8 mouse cellular contexts compared by ENCODE assay signal in the genomic region with DNA sequence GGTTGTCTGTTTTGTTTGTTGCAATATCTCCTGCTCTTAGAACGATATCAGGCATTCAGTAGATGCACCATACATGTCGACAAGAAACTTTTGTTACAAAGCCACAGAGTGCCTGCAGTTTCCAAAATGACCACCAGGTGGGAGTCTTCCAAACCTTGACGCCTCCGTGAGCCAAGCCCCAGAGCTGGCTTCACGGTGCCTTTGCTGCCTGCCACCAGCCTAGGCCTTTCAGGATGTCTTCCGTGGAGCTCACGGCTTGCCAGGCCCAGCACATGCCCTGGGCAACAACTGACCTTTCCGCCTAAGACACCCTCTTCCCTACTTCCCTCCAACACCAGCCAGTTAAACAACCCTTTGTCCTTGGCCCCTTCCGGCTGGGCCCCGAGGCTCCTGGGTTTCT. TPM values are rescaled to one million over a fixed set of nuclear protein-coding genes. Genes with fewer than 3 reads are reported as not detected.
A peak's percentile ranks its signal among the peaks of the same experiment; 100 is the strongest.
DNase-seq lines count a peak whose midpoint lies in the region; ATAC-seq and TF ChIP-seq lines count a peak whose summit lies in the region.

No protein-coding gene starts in this region.

- no peak overlapping the region; the same call in 1 of the 2 replicates for H3K27ac ChIP-seq in left cerebral cortex, adult 2 months

- no peak overlapping the region for H3K4me3 ChIP-seq in left cerebral cortex, adult 2 months

- ATAC-seq in common myeloid progenitor, adult 5-6 weeks (replicated peaks; ENCODE audit: low read depth, poor library complexity, severe bottlenecking) = peak; percentile 67
- ATAC-seq in megakaryocyte, adult 5-6 weeks (ENCODE audit: poor library complexity, severe bottlenecking) = peak; percentile 71

- intact Hi-C loops in left cerebral cortex, adult 2 months (cut with DNase I) = loop anchor here (1.0 to 2.0 kb wide), 3 partner anchors 12 to 42 kb away; no protein-coding TSS in a partner anchor

- peak; percentile 89 for DNase-seq in adipocyte (ENCODE audit: low spot score)
- peak; percentile 85 for DNase-seq in gastrocnemius, postnatal 10 days
- peak; percentile 97 for DNase-seq in induced T-regulatory cell, adult 2 months (ENCODE audit: low read depth)
- peak; percentile 84 to 86 for DNase-seq in left cerebral cortex, adult 2 months (ENCODE audit: extremely low spot score in 1 of 2, low spot score in 2 of 2)
- peak; percentile 78 for DNase-seq in right cerebral cortex, adult 18-20 months
- DNase-seq in urinary bladder, postnatal 14 days (ENCODE audit: low spot score) = peak; percentile 90

- TF ChIP-seq CTCF in left cerebral cortex, adult 2 months (IDR thresholded peaks at IDR 0.05) = peak; percentile 95

RNA-seq across cellular contexts. Expression of gene Kcnn4, which starts 5.2 kb away (rescaled TPM):
- 70.8 and 84.9 TPM in 2 replicates for total RNA-seq in common myeloid progenitor, adult 5-6 weeks (2017)
- 1 to 10 TPM in 1 of 2 experiments, under 1 TPM in 1; 0.14 to 1.8 TPM for total RNA-seq in gastrocnemius, postnatal 10 days (2021)
- total RNA-seq in left cerebral cortex, adult 2 months (2021) = under 1 TPM; 0.19 to 0.45 TPM
- total RNA-seq in megakaryocyte, adult 5-6 weeks (2015) = 5.9 and 7.6 TPM in 2 replicates
- total RNA-seq in megakaryocyte, adult 5-6 weeks (2017) = 14.2 and 17.0 TPM in 2 replicates

RNA-seq across cellular contexts. Expression of gene Lypd5, which starts 15.8 kb away (rescaled TPM):
- not detected in 2 replicates for total RNA-seq in common myeloid progenitor, adult 5-6 weeks (2017)
- total RNA-seq in gastrocnemius, postnatal 10 days (2021) = not detected
- total RNA-seq in left cerebral cortex, adult 2 months (2021) = not detected
- total RNA-seq in megakaryocyte, adult 5-6 weeks (2015) = not detected in 2 replicates
- not detected in 2 replicates for total RNA-seq in megakaryocyte, adult 5-6 weeks (2017)

RNA-seq across cellular contexts. Expression of gene Tescl, which starts 31.1 kb away (rescaled TPM):
- not detected in 2 replicates for total RNA-seq in common myeloid progenitor, adult 5-6 weeks (2017)
- not detected for total RNA-seq in gastrocnemius, postnatal 10 days (2021)
- not detected for total RNA-seq in left cerebral cortex, adult 2 months (2021)
- not detected in 2 replicates for total RNA-seq in megakaryocyte, adult 5-6 weeks (2015)
- not detected in 2 replicates for total RNA-seq in megakaryocyte, adult 5-6 weeks (2017)

RNA-seq across cellular contexts. Expression of gene Smg9, which starts 34.6 kb away (rescaled TPM):
- total RNA-seq in common myeloid progenitor, adult 5-6 weeks (2017) = 25.2 and 33.1 TPM in 2 replicates
- total RNA-seq in gastrocnemius, postnatal 10 days (2021) = 10 to 100 TPM; 15.4 to 17.1 TPM
- total RNA-seq in left cerebral cortex, adult 2 months (2021) = 10 to 100 TPM; 43.7 to 47.5 TPM
- 21.6 and 22.3 TPM in 2 replicates for total RNA-seq in megakaryocyte, adult 5-6 weeks (2015)
- total RNA-seq in megakaryocyte, adult 5-6 weeks (2017) = 16.7 and 30.3 TPM in 2 replicates

RNA-seq across cellular contexts. Expression of gene Zfp94, which starts 48.4 kb away (rescaled TPM):
- total RNA-seq in common myeloid progenitor, adult 5-6 weeks (2017) = 2.4 and 6.5 TPM in 2 replicates
- 1 to 10 TPM; 2.1 to 4.0 TPM for total RNA-seq in gastrocnemius, postnatal 10 days (2021)
- total RNA-seq in left cerebral cortex, adult 2 months (2021) = 10 to 100 TPM; 14.0 to 14.5 TPM
- total RNA-seq in megakaryocyte, adult 5-6 weeks (2015) = 0.49 and 1.6 TPM in 2 replicates
- 0.94 and 0.95 TPM in 2 replicates for total RNA-seq in megakaryocyte, adult 5-6 weeks (2017)
